Mouse (Mus musculus) urinary bladder, adult 2 months (tissue): ENCODE results near the gene Smok2a. TPM values are rescaled to one million over a fixed set of nuclear protein-coding genes. Genes with fewer than 3 reads are reported as not detected.
"Not testable (repeated sequence)": the region's sequence is repeated elsewhere in the genome, so short reads cannot be mapped to it uniquely, and the experiment has no call there.

Experiments used
- DNase-seq: peaks from one replicate; pipeline ENCODE4 v3.0.0; 2022; ENCODE audit warnings: low spot score
- polyA plus RNA-seq: library from polyadenylated mRNA; depleted of rRNA; stranded (reverse); fragments of >200 nt; gene quantifications from 2 replicates; pipeline ENCODE4 v1.2.3, GENCODE M21; 2012; rRNA removed

Smok2a gene
- polyA plus RNA-seq, 1 experiment = not detected

- no peak for DNase-seq
Measured at GRCm38 (mm10) chr17:13214169-13214568, 6.8 kb upstream of the Smok2a start.

GRCm38 (mm10) chr17:13215595-13215994 is 5.4 kb upstream of the Smok2a start:
- no peak for DNase-seq

- not testable (repeated sequence) for DNase-seq
Measured at GRCm38 (mm10) chr17:13221921-13222320, 933 bp downstream of the Smok2a start.

GRCm38 (mm10) chr17:13229957-13230356 is 9.0 kb downstream of the Smok2a start, which contains the start of gene Smok2b:
Gene Smok2b, plus strand, starts transcription at chr17:13230257.
- not testable (repeated sequence) for DNase-seq

- DNase-seq = not testable (repeated sequence)
Measured at GRCm38 (mm10) chr17:13239461-13239860, 18.5 kb downstream of the Smok2a start.

GRCm38 (mm10) chr17:13240807-13241727 is 20.1 kb downstream of the Smok2a start:
- DNase-seq = not testable (repeated sequence)

- DNase-seq = not testable (repeated sequence)
Measured at GRCm38 (mm10) chr17:13254786-13255185, 33.8 kb downstream of the Smok2a start.

Other genes with a start within 250 kb of the Smok2a start
- gene Wtap, start 227.0 kb upstream of the Smok2a start, polyA plus RNA-seq = 48.5 and 53.5 TPM in 2 replicates
- 172 and 204 TPM in 2 replicates for gene Sod2, start 214.3 kb upstream of the Smok2a start, polyA plus RNA-seq
- gene Gpr31b, start 168.9 kb upstream of the Smok2a start, polyA plus RNA-seq = not detected in 2 replicates
- 0.56 and 0.65 TPM in 2 replicates for gene Tcp10b, start 160.1 kb upstream of the Smok2a start, polyA plus RNA-seq
- not detected in 2 replicates for gene Unc93a, start 89.4 kb upstream of the Smok2a start, polyA plus RNA-seq
- not detected in 2 replicates for gene Smok2b, start 9.1 kb downstream of the Smok2a start, polyA plus RNA-seq
- not detected in 2 replicates for gene Tcp10c, start 133.4 kb downstream of the Smok2a start, polyA plus RNA-seq